In genomic region chr11:22675754-22676153, GRCm38 (mm10) we compare ENCODE assay signal across 25 mouse cellular contexts.
"Had no signal": no experiment of that assay in that cellular context is flagged by ENCODE, and none has a peak within 500 bp of the region (broad histone marks: within the 10 kb centered on the region; RNA-seq: fewer than 3 reads in every experiment).

No protein-coding gene starts in this region.

- H3K27ac ChIP-seq: heart, adult 2 months; hindbrain, embryonic 10.5 days; hindbrain, embryonic 12.5 days; hindbrain, embryonic 14.5 days; kidney, embryonic 15.5 days; kidney, postnatal 0 days; limb, embryonic 13.5 days; limb, embryonic 15.5 days; liver, embryonic 12.5 days; liver, embryonic 14.5 days had no signal

- ATAC-seq: hindbrain, embryonic 16.5 days; intestine, embryonic 16.5 days; liver, embryonic 12.5 days had no signal

- H3K4me3 ChIP-seq: heart, adult 2 months; heart, embryonic 12.5 days; hindbrain, embryonic 10.5 days; hindbrain, embryonic 12.5 days; kidney, embryonic 15.5 days; limb, embryonic 13.5 days; limb, embryonic 15.5 days; liver, embryonic 12.5 days had no signal

- H3K36me3 ChIP-seq: heart, embryonic 12.5 days; hindbrain, embryonic 10.5 days; hindbrain, embryonic 12.5 days; kidney, embryonic 15.5 days; limb, embryonic 13.5 days; limb, embryonic 15.5 days; liver, embryonic 12.5 days had no signal

- DNase-seq: gastrocnemius, postnatal 14 days; gastrocnemius, postnatal 36 days; heart, adult 2 months; heart, postnatal 10 days; heart, postnatal 4 days; kidney, adult 11 months; kidney, adult 2 months; kidney, adult 9 months; kidney, postnatal 14 days; kidney, postnatal 36 days; layer of hippocampus, adult 9-11 months; layer of hippocampus, postnatal 36 days; left cerebral cortex, postnatal 4 days had no signal

- H3K9me3 ChIP-seq: heart, embryonic 12.5 days; hindbrain, embryonic 10.5 days; hindbrain, embryonic 12.5 days; kidney, embryonic 15.5 days; limb, embryonic 13.5 days; limb, embryonic 15.5 days; liver, embryonic 12.5 days had no signal

- H3K27me3 ChIP-seq: heart, embryonic 12.5 days; hindbrain, embryonic 12.5 days; kidney, embryonic 15.5 days; limb, embryonic 13.5 days; limb, embryonic 15.5 days; liver, embryonic 12.5 days had no signal

- H3K4me2 ChIP-seq: heart, embryonic 12.5 days; hindbrain, embryonic 12.5 days; hindbrain, embryonic 14.5 days; kidney, embryonic 15.5 days; limb, embryonic 13.5 days; limb, embryonic 15.5 days; liver, embryonic 12.5 days had no signal

- H3K9ac ChIP-seq: heart, embryonic 12.5 days; hindbrain, embryonic 12.5 days; hindbrain, embryonic 14.5 days; kidney, embryonic 15.5 days; limb, embryonic 13.5 days; limb, embryonic 15.5 days; liver, embryonic 12.5 days; liver, embryonic 14.5 days had no signal
